Mouse (Mus musculus) heart, postnatal 36 days (tissue): ENCODE data around the gene Slc13a5. TPM values are rescaled to one million over a fixed set of nuclear protein-coding genes. Genes with fewer than 3 reads are reported as not detected.

Experiments used
- DNase-seq, 2 experiments: peaks; one replicate each; pipeline ENCODE4 v3.0.0; 2021 to 2022
- intact Hi-C: fragments of 180-260 bp; cut with DNase I; formaldehyde crosslinking; loops from one replicate; pipeline ENCODE4 v1.15.1; 2025
- total RNA-seq, 2 experiments: library from RNA; stranded (reverse); gene quantifications; 2 replicates each; pipeline ENCODE4 v1.2.3; 2021

Gene Slc13a5
- total RNA-seq, 2 experiments from 2014 or later, result not detected

- DNase-seq, result peak; percentile 26 to 31
- intact Hi-C loops, result loop anchor here (2.0 kb wide), 1 partner anchor 42 kb away; no protein-coding TSS in a partner anchor
Observed at GRCm38 (mm10) chr11:72266207-72266959, 639 bp downstream of the Slc13a5 start.

- intact Hi-C loops, result no loop called here
- peak in 1 of 2 experiments; percentile 8 for DNase-seq
Observed at GRCm38 (mm10) chr11:72265483-72265882, 1.5 kb downstream of the Slc13a5 start.

- no peak for DNase-seq
- intact Hi-C loops, result no loop called here
Observed at GRCm38 (mm10) chr11:72256441-72256840, 10.6 kb downstream of the Slc13a5 start.

- no peak for DNase-seq
- intact Hi-C loops, result no loop called here
Observed at GRCm38 (mm10) chr11:72255629-72256028, 11.4 kb downstream of the Slc13a5 start.

GRCm38 (mm10) chr11:72245196-72245753 lies 21.7 kb downstream of the Slc13a5 start:
- intact Hi-C loops, result no loop called here

GRCm38 (mm10) chr11:72240062-72240860 lies 26.8 kb downstream of the Slc13a5 start:
- intact Hi-C loops, result no loop called here
- DNase-seq, result no peak

More at GRCm38 (mm10) chr11:72245196-72245753, 21.7 kb downstream of the Slc13a5 start:
- DNase-seq, result no peak

- intact Hi-C loops, result no loop called here
- no peak for DNase-seq
Observed at GRCm38 (mm10) chr11:72234013-72234412, 33.0 kb downstream of the Slc13a5 start.

GRCm38 (mm10) chr11:72232991-72233390 lies 34.0 kb downstream of the Slc13a5 start:
- intact Hi-C loops, result no loop called here
- no peak for DNase-seq

GRCm38 (mm10) chr11:72232068-72232467 lies 35.0 kb downstream of the Slc13a5 start:
- intact Hi-C loops, result no loop called here
- no peak for DNase-seq

GRCm38 (mm10) chr11:72228513-72228912 lies 38.5 kb downstream of the Slc13a5 start:
- intact Hi-C loops, result no loop called here

GRCm38 (mm10) chr11:72226901-72227300 lies 40.1 kb downstream of the Slc13a5 start:
- intact Hi-C loops, result loop anchor here (1.0 kb wide), 1 partner anchor 336 kb away; no protein-coding TSS in a partner anchor
- no peak for DNase-seq

More at GRCm38 (mm10) chr11:72228513-72228912, 38.5 kb downstream of the Slc13a5 start:
- no peak for DNase-seq

- DNase-seq, result no peak
- intact Hi-C loops, result loop anchor here (1.0 kb wide), 1 partner anchor 337 kb away; no protein-coding TSS in a partner anchor
Observed at GRCm38 (mm10) chr11:72226020-72226791, 40.8 kb downstream of the Slc13a5 start.

GRCm38 (mm10) chr11:72224865-72225264 lies 42.2 kb downstream of the Slc13a5 start:
- peak; percentile 77 to 85 for DNase-seq
- intact Hi-C loops, result loop anchor here (2.0 to 5.0 kb wide), 4 partner anchors 42 to 204 kb away; partner anchors contain the start of gene Slc13a5

- intact Hi-C loops, result loop anchor here (5.0 kb wide), 1 partner anchor 119 kb away; no protein-coding TSS in a partner anchor
Observed at GRCm38 (mm10) chr11:72223414-72223813, 43.6 kb downstream of the Slc13a5 start.

GRCm38 (mm10) chr11:72221278-72221677 lies 45.7 kb downstream of the Slc13a5 start:
- intact Hi-C loops, result loop anchor here (5.0 kb wide), 1 partner anchor 121 kb away; no protein-coding TSS in a partner anchor
- peak; percentile 65 to 68 for DNase-seq

More at GRCm38 (mm10) chr11:72223414-72223813, 43.6 kb downstream of the Slc13a5 start:
- DNase-seq, result no peak

GRCm38 (mm10) chr11:72217116-72217515 lies 49.9 kb downstream of the Slc13a5 start:
- intact Hi-C loops, result no loop called here
- DNase-seq, result no peak

- DNase-seq, result peak; percentile 75 to 76
- intact Hi-C loops, result no loop called here
Observed at GRCm38 (mm10) chr11:72215410-72215797, 51.6 kb downstream of the Slc13a5 start, which contains the start of gene Med31. Med31 (minus strand) TSS chr11:72215592.

- DNase-seq, result peak; percentile 89 to 91
- intact Hi-C loops, result no loop called here
Observed at GRCm38 (mm10) chr11:72214591-72215409, 52.2 kb downstream of the Slc13a5 start.

GRCm38 (mm10) chr11:72207834-72208377 lies 59.1 kb downstream of the Slc13a5 start:
- DNase-seq, result no peak
- intact Hi-C loops, result loop anchor here (5.0 to 10.0 kb wide), 2 partner anchors 156 to 587 kb away; partner anchors contain the start of genes Cyb5d2 and Zzef1
